Mouse (Mus musculus) neural tube, embryonic 14.5 days (tissue): ENCODE data around the gene Mup11. TPM values are rescaled to one million over a fixed set of nuclear protein-coding genes. Genes with fewer than 3 reads are reported as not detected.
"Not testable (repeated sequence)": the region's sequence is repeated elsewhere in the genome, so short reads cannot be mapped to it uniquely, and the experiment has no call there.

ENCODE experiments used
- ATAC-seq: fragments of 200-750 bp; cut with Nextera tagmentation; 2 replicates; pipeline ENCODE4 v1.8.0; 2017; ENCODE audit warnings: low read depth, mild to moderate bottlenecking, moderate TSS enrichment, moderate library complexity
- H3K27ac ChIP-seq: fragments of 300-500 bp; sonication (generic); 2 replicates; pipeline ENCODE4 v1.5.1; 2014; ENCODE audit warnings: low read depth, mild to moderate bottlenecking, control low read depth, low read length, moderate library complexity, mixed read lengths
- H3K27me3 ChIP-seq: fragments of 300-500 bp; sonication (generic); 2 replicates; pipeline ENCODE4 v1.6.1; 2014; ENCODE audit warnings: low read length; ENCODE audit not compliant: control insufficient read depth, insufficient read depth
- H3K36me3 ChIP-seq: fragments of 300-500 bp; sonication (generic); 2 replicates; pipeline ENCODE4 v1.6.1; 2014; ENCODE audit warnings: low read length, mixed read lengths; ENCODE audit not compliant: control insufficient read depth, insufficient read depth
- H3K4me1 ChIP-seq: fragments of 300-500 bp; sonication (generic); 2 replicates; pipeline ENCODE4 v1.6.1; 2014; ENCODE audit warnings: low read length; ENCODE audit not compliant: control insufficient read depth, insufficient read depth
- H3K4me2 ChIP-seq: fragments of 300-500 bp; sonication (generic); 2 replicates; pipeline ENCODE4 v1.6.1; 2014; ENCODE audit warnings: mild to moderate bottlenecking, low read depth, low read length, control low read depth
- H3K4me3 ChIP-seq: fragments of 300-500 bp; sonication (generic); 2 replicates; pipeline ENCODE4 v1.5.1; 2014; ENCODE audit warnings: low read depth, low read length, control low read depth, mixed read lengths
- H3K9ac ChIP-seq: fragments of 300-500 bp; sonication (generic); replicated peaks from 2 replicates; pipeline ENCODE4 v1.6.1; 2014; ENCODE audit warnings: low read depth, mild to moderate bottlenecking, control low read depth, low read length, mixed read lengths
- H3K9me3 ChIP-seq: fragments of 300-500 bp; sonication (generic); 2 replicates; pipeline ENCODE4 v1.6.1; 2016; ENCODE audit warnings: low read length; ENCODE audit not compliant: control insufficient read depth
- WGBS: fragments of 180-500 bp; shearing (Covaris S2); extraction: QIAGEN DNeasy Blood & Tissue Kit; methylation state at CpG from one replicate; pipeline ENCODE4 v1.1.7; 2014; 5-methylcytosine and 5-hydroxymethylcytosine counted together
- polyA plus RNA-seq: library from polyadenylated mRNA; unstranded; fragments of >200 nt; fragmentation: Nextera tagmentation; extraction: Ambion mirVana; gene quantifications from 2 replicates; pipeline ENCODE4 v1.2.1, GENCODE M21; 2014

Mup11 gene
- not detected in 2 replicates for polyA plus RNA-seq

DNA sequence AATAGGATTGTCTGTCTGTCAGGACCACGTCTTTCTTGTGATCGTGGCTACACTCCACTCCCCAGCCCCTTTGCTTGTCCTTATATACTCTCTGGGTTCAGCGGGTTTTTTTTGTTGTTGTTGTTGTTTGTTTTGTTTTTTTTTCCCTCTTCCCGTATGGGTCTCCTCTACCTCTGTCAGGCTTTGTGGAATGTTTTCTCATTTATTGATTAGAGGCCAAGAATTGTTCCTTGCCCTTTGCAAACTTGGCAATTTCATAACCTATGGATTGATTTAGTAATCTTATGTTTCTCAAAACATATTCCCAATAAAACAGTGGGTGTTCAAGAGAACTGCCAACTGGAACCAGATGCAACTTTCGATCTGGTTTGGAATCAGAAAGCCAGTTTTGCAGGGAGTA, at the start of gene Mup11:
Mup11 (minus strand) TSS at position 101 of the 400 bp plus-strand sequence.
- H3K36me3 ChIP-seq, ATAC-seq, H3K4me2 ChIP-seq, H3K27me3 ChIP-seq, H3K27ac ChIP-seq, H3K4me1 ChIP-seq, H3K9ac ChIP-seq, H3K9me3 ChIP-seq, H3K4me3 ChIP-seq: not testable (repeated sequence)
- WGBS: 87% methylated on average over 3 of the region's 5 CpGs

Other genes starting within 250 kb of the Mup11 start
- not detected in 2 replicates for gene Mup9, start 240.5 kb downstream of the Mup11 start, polyA plus RNA-seq
- gene Mup1, start 160.5 kb downstream of the Mup11 start, polyA plus RNA-seq: not detected in 2 replicates
- not detected in 2 replicates for gene Mup10, start 80.2 kb downstream of the Mup11 start, polyA plus RNA-seq
- gene Mup12, start 78.9 kb upstream of the Mup11 start, polyA plus RNA-seq: not detected in 2 replicates
- gene Mup22, start 159.1 kb upstream of the Mup11 start, polyA plus RNA-seq: not detected in 2 replicates